25 mouse cellular contexts compared by ENCODE assay signal in genomic region chr1:178372681-178373080, GRCm38 (mm10).
"Had no signal": no experiment of that assay in that cellular context is flagged by ENCODE, and none has a peak within 500 bp of the region (broad histone marks: within the 10 kb centered on the region; RNA-seq: fewer than 3 reads in every experiment).

No protein-coding gene starts in this region.

- H3K4me3 ChIP-seq: heart, embryonic 10.5 days; heart, embryonic 13.5 days; heart, embryonic 15.5 days; hindbrain, embryonic 13.5 days; hindbrain, embryonic 15.5 days; kidney, embryonic 15.5 days; limb, embryonic 10.5 days; limb, embryonic 12.5 days; liver, embryonic 13.5 days had no signal

- H3K4me2 ChIP-seq: heart, embryonic 13.5 days; heart, embryonic 15.5 days; hindbrain, embryonic 13.5 days; hindbrain, embryonic 15.5 days; kidney, embryonic 15.5 days; limb, embryonic 12.5 days; liver, embryonic 11.5 days; liver, embryonic 13.5 days had no signal

- H3K27me3 ChIP-seq: heart, embryonic 13.5 days; heart, embryonic 15.5 days; hindbrain, embryonic 13.5 days; hindbrain, embryonic 15.5 days; kidney, embryonic 15.5 days; limb, embryonic 12.5 days; liver, embryonic 13.5 days had no signal

- DNase-seq: gastrocnemius, postnatal 25 days; heart, adult 18-20 months; heart, postnatal 14 days; heart, postnatal 36 days; kidney, adult 11 months; kidney, adult 2 months; kidney, adult 9 months; kidney, postnatal 14 days; kidney, postnatal 36 days; layer of hippocampus, adult 9-11 months; layer of hippocampus, postnatal 36 days; liver; liver, embryonic 13.5 days had no signal

- H3K27ac ChIP-seq: heart, embryonic 10.5 days; heart, embryonic 13.5 days; heart, embryonic 15.5 days; hindbrain, embryonic 13.5 days; hindbrain, embryonic 15.5 days; hindbrain, postnatal 0 days; kidney, embryonic 15.5 days; kidney, postnatal 0 days; limb, embryonic 10.5 days; limb, embryonic 12.5 days; liver, embryonic 13.5 days had no signal

- ATAC-seq: hindbrain, postnatal 0 days; intestine, embryonic 16.5 days had no signal

- H3K9ac ChIP-seq: heart, embryonic 13.5 days; heart, embryonic 15.5 days; hindbrain, embryonic 13.5 days; hindbrain, embryonic 15.5 days; kidney, embryonic 15.5 days; limb, embryonic 12.5 days; liver, embryonic 13.5 days had no signal

- H3K9me3 ChIP-seq: heart, embryonic 10.5 days; heart, embryonic 13.5 days; heart, embryonic 15.5 days; hindbrain, embryonic 13.5 days; hindbrain, embryonic 15.5 days; kidney, embryonic 15.5 days; limb, embryonic 10.5 days; limb, embryonic 12.5 days; liver, embryonic 13.5 days had no signal

- H3K36me3 ChIP-seq: heart, embryonic 10.5 days; heart, embryonic 13.5 days; heart, embryonic 15.5 days; hindbrain, embryonic 13.5 days; hindbrain, embryonic 15.5 days; kidney, embryonic 15.5 days; limb, embryonic 10.5 days; limb, embryonic 12.5 days; liver, embryonic 13.5 days had no signal
